Mouse (Mus musculus): ENCODE results near the gene Grap2. TPM values are rescaled to one million over a fixed set of nuclear protein-coding genes. Genes with fewer than 3 reads are reported as not detected.

Gene Grap2
- polyA plus RNA-seq, 1 experiment from 2014 or later = 3.0 TPM

DNA sequence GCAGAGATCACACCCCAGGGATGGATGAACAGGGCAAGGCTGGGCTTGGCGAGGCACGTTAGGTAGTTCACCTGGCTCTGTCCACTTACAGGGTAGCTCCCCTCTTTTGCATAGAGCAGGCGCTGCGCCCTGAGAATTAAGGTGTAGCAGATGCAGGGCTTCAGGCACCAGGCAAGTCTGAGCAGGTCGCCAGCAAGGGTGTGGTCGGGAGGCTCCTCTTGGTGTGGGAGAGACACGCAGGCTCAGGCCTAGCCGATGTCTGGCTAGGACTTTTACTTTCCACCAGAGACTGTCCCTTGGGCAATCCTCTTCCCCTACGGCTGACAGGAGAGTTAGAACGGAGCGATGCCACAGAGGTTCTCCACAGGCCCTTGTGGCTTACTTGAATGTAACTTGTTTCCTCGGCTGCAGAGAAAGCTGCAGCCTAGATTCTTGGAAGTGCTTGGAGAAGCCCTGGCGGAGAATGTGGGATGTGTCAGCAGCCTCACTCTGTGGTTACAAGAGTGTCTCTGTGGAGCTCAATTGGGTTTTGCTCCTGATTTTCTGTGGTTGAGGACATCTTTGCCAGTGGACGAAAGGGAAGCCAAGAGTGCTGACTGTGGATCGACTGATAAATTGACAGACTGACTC, 76.7 kb downstream of the Grap2 start:
- DNase-seq (ENCODE audit: low spot score) = no peak
- H3K4me3 ChIP-seq (ENCODE audit: low read depth, low read length) = no peak overlapping the region
- H3K36me3 ChIP-seq (ENCODE audit: control insufficient read depth, insufficient read depth, low read length) = no peaks in the 10 kb centered on the region
- H3K9ac ChIP-seq (ENCODE audit: low read depth, low read length) = no peak overlapping the region
- H3K4me2 ChIP-seq (replicated peaks; ENCODE audit: low read depth, low read length) = no peak overlapping the region
- no peaks in the 10 kb centered on the region for H3K27me3 ChIP-seq (ENCODE audit: control insufficient read depth, insufficient read depth, low read length)
- no peak overlapping the region for H3K27ac ChIP-seq (ENCODE audit: low read depth, low read length)
- no peak for ATAC-seq (ENCODE audit: low FRiP score)
- WGBS = 77% methylated on average over 15 of the region's 15 CpGs
- H3K9me3 ChIP-seq (ENCODE audit: control insufficient read depth, low read length) = no peaks in the 10 kb centered on the region
- no peaks in the 10 kb centered on the region; the same call in 1 of the 2 replicates for H3K4me1 ChIP-seq (replicated peaks; ENCODE audit: control insufficient read depth, insufficient read depth, low read length)

DNA sequence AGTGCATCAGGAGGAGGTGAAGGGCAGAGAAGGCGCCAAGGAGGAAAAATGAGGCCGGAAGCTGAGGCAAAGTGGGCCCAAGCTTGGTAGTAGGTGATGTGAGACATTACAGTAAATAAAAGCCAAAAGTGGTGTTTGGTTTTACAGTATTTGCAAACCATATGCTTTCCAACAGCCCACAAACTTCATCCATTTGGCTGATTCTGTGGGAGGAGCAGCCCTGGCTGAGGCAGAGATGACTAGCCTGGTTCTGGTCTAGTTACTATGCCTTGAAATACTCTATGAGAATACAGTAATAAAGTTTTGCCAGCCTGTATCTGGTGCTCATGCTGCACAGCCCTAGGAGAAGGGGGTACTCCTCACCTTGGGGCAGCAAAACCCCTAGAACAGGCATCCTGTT, 78.0 kb downstream of the Grap2 start:
- no peaks in the 10 kb centered on the region; the same call in 1 of the 2 replicates for H3K4me1 ChIP-seq (replicated peaks; ENCODE audit: control insufficient read depth, insufficient read depth, low read length)
- no peaks in the 10 kb centered on the region for H3K9me3 ChIP-seq (ENCODE audit: control insufficient read depth, low read length)
- H3K9ac ChIP-seq (ENCODE audit: low read depth, low read length) = no peak overlapping the region
- H3K27ac ChIP-seq (ENCODE audit: low read depth, low read length) = no peak overlapping the region
- no peak overlapping the region for H3K4me2 ChIP-seq (replicated peaks; ENCODE audit: low read depth, low read length)
- no peak for DNase-seq (ENCODE audit: low spot score)
- no peak overlapping the region for H3K4me3 ChIP-seq (ENCODE audit: low read depth, low read length)
- no peaks in the 10 kb centered on the region for H3K36me3 ChIP-seq (ENCODE audit: control insufficient read depth, insufficient read depth, low read length)
- H3K27me3 ChIP-seq (ENCODE audit: control insufficient read depth, insufficient read depth, low read length) = no peaks in the 10 kb centered on the region
- 80% methylated on average over 2 of the region's 2 CpGs for WGBS
- ATAC-seq (ENCODE audit: low FRiP score) = no peak

DNA sequence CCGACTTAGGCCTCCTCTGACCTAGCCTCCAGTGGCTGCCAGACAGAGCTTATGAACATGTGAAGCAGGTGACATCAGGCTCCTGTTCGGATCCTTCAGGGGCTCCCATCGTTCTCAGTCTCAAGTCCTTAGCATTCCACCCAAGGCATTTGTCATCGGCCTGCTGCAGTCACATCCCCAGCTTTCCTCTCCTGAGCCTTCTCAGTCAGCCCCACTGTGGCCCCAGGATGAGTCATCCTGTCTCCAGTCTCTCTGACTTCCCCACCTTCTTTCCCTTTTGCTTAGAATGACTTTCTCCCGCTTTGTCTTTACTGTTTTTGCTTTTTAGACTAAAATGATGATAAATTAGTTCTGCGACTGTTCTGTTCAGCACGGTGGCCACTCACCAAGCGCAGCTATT, 81.5 kb downstream of the Grap2 start:
- ATAC-seq (ENCODE audit: low FRiP score) (no peak), DNase-seq (ENCODE audit: low spot score) (no peak)
- Histone ChIP-seq H3K4me3 (ENCODE audit: low read depth, low read length) (no peak overlapping the region), H3K4me1 (replicated peaks; ENCODE audit: control insufficient read depth, insufficient read depth, low read length) (no peaks in the 10 kb centered on the region; the same call in none of the 2 replicates), H3K27ac (ENCODE audit: low read depth, low read length) (no peak overlapping the region), H3K9ac (ENCODE audit: low read depth, low read length) (no peak overlapping the region), H3K36me3 (ENCODE audit: control insufficient read depth, insufficient read depth, low read length) (no peaks in the 10 kb centered on the region), H3K4me2 (replicated peaks; ENCODE audit: low read depth, low read length) (no peak overlapping the region), H3K27me3 (ENCODE audit: control insufficient read depth, insufficient read depth, low read length) (no peaks in the 10 kb centered on the region), H3K9me3 (ENCODE audit: control insufficient read depth, low read length) (no peaks in the 10 kb centered on the region)
- WGBS = 81% methylated on average over 8 of the region's 8 CpGs

DNA sequence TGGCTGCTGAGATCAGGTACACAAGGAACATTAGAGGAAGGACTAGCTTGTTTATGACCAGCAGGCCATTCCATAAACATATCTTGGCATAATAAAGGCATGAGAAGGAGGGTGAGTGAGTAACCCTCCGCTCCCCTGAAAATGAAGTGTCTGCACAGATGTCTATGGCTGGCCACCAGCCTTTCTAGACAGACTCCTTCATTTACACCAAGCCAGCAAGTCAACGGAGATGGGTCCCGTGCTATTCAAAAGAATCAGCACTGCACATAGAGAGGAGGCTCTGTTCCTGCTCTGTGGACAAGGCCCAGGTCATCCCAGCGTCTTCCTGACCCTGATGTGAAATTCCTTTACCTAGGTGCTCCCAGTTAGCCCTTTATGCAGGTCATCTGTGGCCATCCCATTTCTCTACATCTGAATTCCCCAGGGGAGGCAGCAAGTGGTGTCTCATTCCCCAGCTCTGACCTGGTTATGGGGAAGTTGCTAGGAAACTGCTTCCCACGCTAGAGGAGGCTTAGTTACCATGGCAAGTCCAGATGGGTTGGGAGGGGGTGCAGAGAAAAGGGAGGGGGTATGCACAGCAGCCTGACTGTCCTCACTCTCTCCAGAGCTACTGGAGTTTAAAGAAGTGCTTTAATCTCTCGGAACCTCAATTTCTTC, 86.5 kb downstream of the Grap2 start:
- Histone ChIP-seq H3K9me3 (ENCODE audit: control insufficient read depth, low read length) (no peaks in the 10 kb centered on the region), H3K4me2 (replicated peaks; ENCODE audit: low read depth, low read length) (no peak overlapping the region), H3K27me3 (ENCODE audit: control insufficient read depth, insufficient read depth, low read length) (no peaks in the 10 kb centered on the region), H3K9ac (ENCODE audit: low read depth, low read length) (no peak overlapping the region), H3K4me1 (replicated peaks; ENCODE audit: control insufficient read depth, insufficient read depth, low read length) (no peaks in the 10 kb centered on the region; the same call in 1 of the 2 replicates), H3K27ac (ENCODE audit: low read depth, low read length) (no peak overlapping the region), H3K4me3 (ENCODE audit: low read depth, low read length) (no peak overlapping the region), H3K36me3 (ENCODE audit: control insufficient read depth, insufficient read depth, low read length) (no peaks in the 10 kb centered on the region)
- ATAC-seq (ENCODE audit: low FRiP score) = no peak
- DNase-seq (ENCODE audit: low spot score) = no peak
- 70% methylated on average over 6 of the region's 6 CpGs for WGBS

DNA sequence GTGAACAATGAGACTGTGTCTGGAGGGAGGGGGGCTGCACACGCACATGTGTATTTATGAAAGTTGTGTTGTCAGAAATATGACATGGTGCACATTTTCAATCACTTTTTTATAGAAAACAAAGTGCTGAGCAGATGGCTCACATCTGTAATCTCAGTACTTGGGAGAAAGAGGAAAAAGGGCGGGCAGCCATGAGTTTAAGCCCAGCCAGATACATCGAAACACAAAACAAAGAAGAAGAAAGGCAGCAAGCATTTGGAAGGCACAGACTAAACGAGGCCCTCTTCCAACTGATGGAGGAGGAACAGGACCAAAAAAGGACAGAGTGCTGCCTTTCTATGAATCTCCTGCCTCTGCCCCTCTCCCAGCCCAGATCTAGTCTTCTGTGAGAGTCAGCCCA, 88.6 kb downstream of the Grap2 start:
- no peak overlapping the region for H3K4me2 ChIP-seq (replicated peaks; ENCODE audit: low read depth, low read length)
- WGBS = 62% methylated on average over 4 of the region's 4 CpGs

DNA sequence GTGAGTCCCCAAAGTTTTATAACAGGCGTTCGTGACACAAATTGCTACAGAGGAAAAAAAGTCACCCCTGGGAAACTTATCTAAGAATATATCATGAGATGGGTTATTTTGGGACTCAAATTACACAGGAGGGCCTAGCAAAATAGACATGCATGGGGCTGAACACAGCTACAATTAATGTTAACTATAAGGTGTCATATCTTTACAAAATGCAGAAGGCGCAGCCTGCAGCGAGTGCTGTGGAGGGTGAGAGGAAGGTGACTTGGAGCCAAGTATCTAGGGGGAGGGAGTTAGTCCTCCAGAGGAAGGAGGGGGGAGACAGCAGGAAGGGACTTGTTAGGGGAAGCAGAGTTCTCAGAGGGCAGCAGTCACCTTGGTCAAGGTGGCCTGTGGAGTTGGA, 92.0 kb downstream of the Grap2 start:
- H3K27me3 ChIP-seq (ENCODE audit: control insufficient read depth, insufficient read depth, low read length) = no peaks in the 10 kb centered on the region
- no peaks in the 10 kb centered on the region for H3K9me3 ChIP-seq (ENCODE audit: control insufficient read depth, low read length)
- no peak overlapping the region for H3K4me3 ChIP-seq (ENCODE audit: low read depth, low read length)
- no peak overlapping the region for H3K27ac ChIP-seq (ENCODE audit: low read depth, low read length)
- WGBS = 84% methylated on average over 4 of the region's 4 CpGs
- no peaks in the 10 kb centered on the region for H3K4me1 ChIP-seq (replicated peaks; ENCODE audit: control insufficient read depth, insufficient read depth, low read length)
- ATAC-seq (ENCODE audit: low FRiP score) = no peak
- H3K36me3 ChIP-seq (ENCODE audit: control insufficient read depth, insufficient read depth, low read length) = no peaks in the 10 kb centered on the region
- no peak overlapping the region for H3K9ac ChIP-seq (ENCODE audit: low read depth, low read length)
- no peak for DNase-seq (ENCODE audit: low spot score)
- no peak overlapping the region for H3K4me2 ChIP-seq (replicated peaks; ENCODE audit: low read depth, low read length)

More for the DNA sequence above, 88.6 kb downstream of the Grap2 start:
- no peak overlapping the region for H3K9ac ChIP-seq (ENCODE audit: low read depth, low read length)
- ATAC-seq (ENCODE audit: low FRiP score) = no peak
- H3K9me3 ChIP-seq (ENCODE audit: control insufficient read depth, low read length) = no peaks in the 10 kb centered on the region
- H3K27ac ChIP-seq (ENCODE audit: low read depth, low read length) = no peak overlapping the region
- H3K4me1 ChIP-seq (replicated peaks; ENCODE audit: control insufficient read depth, insufficient read depth, low read length) = no peaks in the 10 kb centered on the region; the same call in 1 of the 2 replicates
- H3K27me3 ChIP-seq (ENCODE audit: control insufficient read depth, insufficient read depth, low read length) = no peaks in the 10 kb centered on the region
- no peak for DNase-seq (ENCODE audit: low spot score)
- no peak overlapping the region for H3K4me3 ChIP-seq (ENCODE audit: low read depth, low read length)
- H3K36me3 ChIP-seq (ENCODE audit: control insufficient read depth, insufficient read depth, low read length) = no peaks in the 10 kb centered on the region

DNA sequence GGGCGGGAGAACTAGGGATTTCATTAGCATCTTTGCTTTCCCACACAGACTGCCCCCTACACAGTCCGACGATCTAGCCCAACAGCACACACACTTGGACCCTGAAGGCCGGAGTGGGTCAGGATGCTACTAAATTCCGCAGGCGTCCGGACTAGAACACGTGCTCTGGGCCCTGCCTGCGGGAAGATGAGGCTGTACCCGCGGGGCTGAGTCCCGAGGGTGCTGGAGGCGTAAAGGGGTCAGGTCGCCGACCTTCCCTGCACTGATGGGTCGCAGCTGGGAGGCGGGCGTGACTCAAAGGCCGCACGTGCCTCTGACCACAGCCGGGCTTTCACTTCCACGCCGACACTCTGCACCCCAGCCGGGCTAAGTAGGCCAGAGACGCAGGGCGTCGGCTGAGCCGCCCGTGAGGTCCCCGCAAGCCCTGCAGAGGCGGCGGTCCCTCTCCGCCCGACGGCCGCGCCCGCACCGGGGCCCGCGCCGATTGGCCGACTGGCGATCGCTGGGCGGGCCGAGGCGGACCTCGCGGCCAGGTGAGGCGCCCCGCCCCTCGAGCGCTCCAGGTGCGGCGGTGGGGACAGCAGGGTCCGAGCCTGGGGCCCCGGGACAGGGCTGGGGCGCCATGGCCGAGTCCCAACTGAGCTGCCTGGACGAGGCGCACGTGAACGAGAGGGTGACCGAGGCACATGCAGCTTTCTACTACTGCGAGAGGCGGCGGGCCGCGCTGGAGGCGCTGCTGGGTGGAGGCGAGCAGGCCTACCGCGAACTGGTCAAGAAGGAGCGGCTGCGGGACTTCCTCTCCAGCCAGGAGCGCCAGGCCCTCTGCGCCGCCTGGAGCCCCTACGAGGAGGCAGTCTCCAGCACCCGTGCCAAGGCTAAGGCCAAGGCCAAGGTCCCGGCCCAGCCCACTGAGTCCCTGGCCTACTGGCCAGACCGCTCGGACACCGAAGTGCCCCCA, 99.2 kb downstream of the Grap2 start, which contains the start of gene Fam83f:
Gene Fam83f, plus strand, starts transcription at position 553 of the 958 bp plus-strand sequence.
- 4% methylated on average over 77 of the region's 85 CpGs for WGBS
- Histone ChIP-seq H3K4me1 (replicated peaks; ENCODE audit: control insufficient read depth, insufficient read depth, low read length) (peaks cover 3% of the 10 kb centered on the region), H3K27me3 (ENCODE audit: control insufficient read depth, insufficient read depth, low read length) (peaks cover 17% of the 10 kb centered on the region), H3K4me2 (replicated peaks; ENCODE audit: low read depth, low read length) (peak within 1 kb of the TSS; percentile 67), H3K9ac (ENCODE audit: low read depth, low read length) (no peak within 1 kb of the TSS), H3K27ac (ENCODE audit: low read depth, low read length) (no peak within 1 kb of the TSS), H3K9me3 (ENCODE audit: control insufficient read depth, low read length) (no peaks in the 10 kb centered on the region), H3K36me3 (ENCODE audit: control insufficient read depth, insufficient read depth, low read length) (no peaks in the 10 kb centered on the region), H3K4me3 (ENCODE audit: low read depth, low read length) (peak within 1 kb of the TSS; percentile 24)
- no peak for ATAC-seq (ENCODE audit: low FRiP score)
- peak; percentile 53 for DNase-seq (ENCODE audit: low spot score)

DNA sequence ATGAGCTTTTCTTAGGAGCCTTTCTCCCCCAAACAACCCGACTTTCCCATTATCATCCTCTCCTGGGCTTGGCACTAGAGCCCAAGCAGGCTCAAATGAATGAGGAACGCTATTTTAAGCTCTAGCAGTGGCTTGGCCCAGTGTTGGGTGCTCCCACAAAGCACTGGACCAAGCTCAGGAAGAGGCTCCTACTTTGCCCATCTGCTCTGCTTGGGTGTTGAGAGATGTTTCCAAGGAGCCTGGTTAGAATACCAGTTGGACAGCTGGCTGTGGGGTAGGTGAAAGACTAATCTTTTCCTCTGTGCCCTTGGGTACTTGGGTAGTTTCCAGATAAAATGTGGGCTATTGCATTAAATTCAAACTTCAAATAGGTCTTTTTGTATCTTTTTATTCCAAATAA, 100.4 kb downstream of the Grap2 start:
- H3K9me3 ChIP-seq (ENCODE audit: control insufficient read depth, low read length) = no peaks in the 10 kb centered on the region
- DNase-seq (ENCODE audit: low spot score) (no peak), ATAC-seq (ENCODE audit: low FRiP score) (no peak)
- peaks cover 17% of the 10 kb centered on the region for H3K27me3 ChIP-seq (ENCODE audit: control insufficient read depth, insufficient read depth, low read length)
- no peak overlapping the region for H3K4me3 ChIP-seq (ENCODE audit: low read depth, low read length)
- no peak overlapping the region for H3K4me2 ChIP-seq (replicated peaks; ENCODE audit: low read depth, low read length)
- H3K9ac ChIP-seq (ENCODE audit: low read depth, low read length) = no peak overlapping the region
- H3K27ac ChIP-seq (ENCODE audit: low read depth, low read length) = no peak overlapping the region
- WGBS = 58% methylated on average over 2 of the region's 2 CpGs
- peaks cover 3% of the 10 kb centered on the region for H3K4me1 ChIP-seq (replicated peaks; ENCODE audit: control insufficient read depth, insufficient read depth, low read length)
- H3K36me3 ChIP-seq (ENCODE audit: control insufficient read depth, insufficient read depth, low read length) = no peaks in the 10 kb centered on the region

Measured in hindbrain, embryonic 11.5 days (tissue).